Mouse (Mus musculus) midbrain, embryonic 13.5 days (tissue): ENCODE measurements around the gene Ctf2. TPM values are rescaled to one million over a fixed set of nuclear protein-coding genes. Genes with fewer than 3 reads are reported as not detected.
A peak's percentile ranks its signal among the peaks of the same experiment; 100 is the strongest.

Source experiments
- ATAC-seq: fragments of 200-750 bp; cut with Nextera tagmentation; 2 replicates; pipeline ENCODE4 v1.8.0; 2017; ENCODE audit warnings: mild to moderate bottlenecking, moderate TSS enrichment, moderate library complexity
- H3K27ac ChIP-seq: fragments of 300-500 bp; sonication (generic); 2 replicates; pipeline ENCODE4 v1.5.1; 2015; ENCODE audit warnings: inconsistent platforms, mild to moderate bottlenecking, moderate library complexity
- H3K27me3 ChIP-seq: fragments of 300-500 bp; sonication (generic); 2 replicates; pipeline ENCODE4 v1.6.1; 2015; ENCODE audit warnings: mild to moderate bottlenecking, inconsistent platforms
- H3K36me3 ChIP-seq: fragments of 300-500 bp; sonication (generic); 2 replicates; pipeline ENCODE4 v1.6.1; 2015; ENCODE audit warnings: mild to moderate bottlenecking, inconsistent platforms
- H3K4me1 ChIP-seq: fragments of 300-500 bp; sonication (generic); replicated peaks from 2 replicates; pipeline ENCODE4 v1.6.1; 2015; ENCODE audit warnings: inconsistent platforms
- H3K4me2 ChIP-seq: fragments of 300-500 bp; sonication (generic); replicated peaks from 2 replicates; pipeline ENCODE4 v1.6.1; 2015; ENCODE audit warnings: moderate library complexity, mild to moderate bottlenecking, inconsistent platforms
- H3K4me3 ChIP-seq: fragments of 300-500 bp; sonication (generic); replicated peaks from 2 replicates; pipeline ENCODE4 v1.5.1; 2015; ENCODE audit warnings: mild to moderate bottlenecking, inconsistent platforms
- H3K9ac ChIP-seq: fragments of 300-500 bp; sonication (generic); replicated peaks from 2 replicates; pipeline ENCODE4 v1.6.1; 2015; ENCODE audit warnings: mild to moderate bottlenecking, inconsistent platforms
- H3K9me3 ChIP-seq: fragments of 300-500 bp; sonication (generic); 2 replicates; pipeline ENCODE4 v1.6.1; 2016; ENCODE audit warnings: mild to moderate bottlenecking, inconsistent platforms
- WGBS: fragments of 180-500 bp; shearing (Covaris S2); methylation state at CpG from one replicate; pipeline ENCODE4 v1.1.7; 2015; 5-methylcytosine and 5-hydroxymethylcytosine counted together
- polyA plus RNA-seq: library from polyadenylated mRNA; unstranded; fragments of >200 nt; fragmentation: Nextera tagmentation; extraction: Ambion mirVana; gene quantifications from 2 replicates; pipeline ENCODE4 v1.2.1, GENCODE M21; 2015

The Ctf2 gene
- polyA plus RNA-seq, 1 experiment from 2014 or later, result 0.17 TPM

GRCm38 (mm10) chr7:127689626-127690280 lies 42.2 kb downstream of the Ctf2 start:
- no peak overlapping the region for H3K4me2 ChIP-seq
- H3K36me3 ChIP-seq, result peaks cover 8% of the 10 kb centered on the region; the same call in 1 of the 2 replicates
- no peak for ATAC-seq
- peaks cover 9% of the 10 kb centered on the region for H3K4me1 ChIP-seq
- H3K4me3 ChIP-seq, result no peak overlapping the region
- H3K27me3 ChIP-seq, result no peaks in the 10 kb centered on the region
- no peaks in the 10 kb centered on the region for H3K9me3 ChIP-seq
- no peak overlapping the region for H3K9ac ChIP-seq
- 70% methylated on average over 9 of the region's 9 CpGs for WGBS
- H3K27ac ChIP-seq, result no peak overlapping the region

- Histone ChIP-seq H3K9ac (no peak overlapping the region), H3K4me2 (no peak overlapping the region), H3K36me3 (0 out of 2 replicates have a peak, but pooled peaks cover 7% of the 10 kb centered on the region), H3K27me3 (no peaks in the 10 kb centered on the region), H3K4me1 (peaks cover 9% of the 10 kb centered on the region), H3K4me3 (no peak overlapping the region), H3K27ac (no peak overlapping the region), H3K9me3 (no peaks in the 10 kb centered on the region)
- 86% methylated on average over 7 of the region's 7 CpGs for WGBS
- no peak for ATAC-seq
These were observed 43.0 kb downstream of the Ctf2 start for GRCm38 (mm10) chr7:127688935-127689334.

- ATAC-seq, result no peak
These were observed 45.1 kb downstream of the Ctf2 start for GRCm38 (mm10) chr7:127686740-127687449.

GRCm38 (mm10) chr7:127685304-127686018 lies 46.5 kb downstream of the Ctf2 start:
- Histone ChIP-seq H3K4me2 (no peak overlapping the region), H3K4me1 (no peaks in the 10 kb centered on the region), H3K4me3 (no peak overlapping the region), H3K9ac (no peak overlapping the region), H3K27ac (no peak overlapping the region), H3K9me3 (no peaks in the 10 kb centered on the region), H3K36me3 (0 out of 2 replicates have a peak, but pooled peaks cover 7% of the 10 kb centered on the region), H3K27me3 (no peaks in the 10 kb centered on the region)
- ATAC-seq, result no peak
- 81% methylated on average over 14 of the region's 14 CpGs for WGBS

More at GRCm38 (mm10) chr7:127686740-127687449, 45.1 kb downstream of the Ctf2 start:
- Histone ChIP-seq H3K36me3 (0 out of 2 replicates have a peak, but pooled peaks cover 7% of the 10 kb centered on the region), H3K27me3 (no peaks in the 10 kb centered on the region), H3K9ac (no peak overlapping the region), H3K4me3 (no peak overlapping the region), H3K27ac (no peak overlapping the region), H3K9me3 (no peaks in the 10 kb centered on the region), H3K4me2 (no peak overlapping the region), H3K4me1 (peaks cover 9% of the 10 kb centered on the region)
- WGBS, result 85% methylated on average over 11 of the region's 11 CpGs

- 92% methylated on average over 8 of the region's 8 CpGs for WGBS
- no peak overlapping the region for H3K9ac ChIP-seq
- H3K4me3 ChIP-seq, result no peak overlapping the region
- no peaks in the 10 kb centered on the region for H3K9me3 ChIP-seq
- ATAC-seq, result no peak
- H3K27me3 ChIP-seq, result no peaks in the 10 kb centered on the region
- no peak overlapping the region for H3K4me2 ChIP-seq
- 0 out of 2 replicates have a peak, but pooled peaks cover 7% of the 10 kb centered on the region for H3K36me3 ChIP-seq
- H3K27ac ChIP-seq, result no peak overlapping the region
- no peaks in the 10 kb centered on the region for H3K4me1 ChIP-seq
These were observed 49.9 kb downstream of the Ctf2 start for GRCm38 (mm10) chr7:127681888-127682553.

GRCm38 (mm10) chr7:127680541-127680940 lies 51.4 kb downstream of the Ctf2 start:
- Histone ChIP-seq H3K36me3 (0 out of 2 replicates have a peak, but pooled peaks cover 6% of the 10 kb centered on the region), H3K4me2 (no peak overlapping the region), H3K27ac (no peak overlapping the region), H3K4me1 (peaks cover under 1% of the 10 kb centered on the region), H3K27me3 (no peaks in the 10 kb centered on the region), H3K9me3 (no peaks in the 10 kb centered on the region), H3K4me3 (no peak overlapping the region), H3K9ac (no peak overlapping the region)
- no peak for ATAC-seq
- WGBS, result 91% methylated on average over 13 of the region's 13 CpGs

GRCm38 (mm10) chr7:127678811-127679210 lies 53.2 kb downstream of the Ctf2 start:
- 51% methylated on average over 2 of the region's 2 CpGs for WGBS
- Histone ChIP-seq H3K27ac (no peak overlapping the region), H3K4me3 (no peak overlapping the region), H3K9ac (no peak overlapping the region), H3K36me3 (no peaks in the 10 kb centered on the region), H3K4me1 (peaks cover 6% of the 10 kb centered on the region), H3K27me3 (no peaks in the 10 kb centered on the region), H3K4me2 (no peak overlapping the region), H3K9me3 (no peaks in the 10 kb centered on the region)
- no peak for ATAC-seq

- H3K9ac ChIP-seq, result no peak overlapping the region
- H3K36me3 ChIP-seq, result no peaks in the 10 kb centered on the region
- H3K9me3 ChIP-seq, result no peaks in the 10 kb centered on the region
- H3K4me2 ChIP-seq, result no peak overlapping the region
- 89% methylated on average over 4 of the region's 4 CpGs for WGBS
- H3K27me3 ChIP-seq, result no peaks in the 10 kb centered on the region
- no peak for ATAC-seq
- no peak overlapping the region for H3K27ac ChIP-seq
- H3K4me1 ChIP-seq, result peaks cover 6% of the 10 kb centered on the region
- no peak overlapping the region for H3K4me3 ChIP-seq
These were observed 54.4 kb downstream of the Ctf2 start for GRCm38 (mm10) chr7:127677609-127678008.

- Histone ChIP-seq H3K27me3 (no peaks in the 10 kb centered on the region), H3K4me2 (no peak overlapping the region), H3K4me1 (peaks cover 6% of the 10 kb centered on the region), H3K9me3 (no peaks in the 10 kb centered on the region), H3K9ac (no peak overlapping the region), H3K4me3 (no peak overlapping the region), H3K27ac (no peak overlapping the region), H3K36me3 (no peaks in the 10 kb centered on the region)
- ATAC-seq, result no peak
- WGBS, result 67% methylated on average over 6 of the region's 6 CpGs
These were observed 54.9 kb downstream of the Ctf2 start for GRCm38 (mm10) chr7:127677077-127677476.

GRCm38 (mm10) chr7:127675391-127675811 lies 56.6 kb downstream of the Ctf2 start:
- 77% methylated on average over 9 of the region's 9 CpGs for WGBS
- Histone ChIP-seq H3K36me3 (no peaks in the 10 kb centered on the region), H3K9ac (peak overlapping the region; percentile 24; the same call in 1 of the 2 replicates), H3K4me2 (no peak overlapping the region), H3K27ac (peak overlapping the region; percentile 54), H3K4me1 (peaks cover 6% of the 10 kb centered on the region), H3K4me3 (no peak overlapping the region), H3K27me3 (no peaks in the 10 kb centered on the region), H3K9me3 (no peaks in the 10 kb centered on the region)
- ATAC-seq, result peak; percentile 79; the same call in 1 of the 2 replicates

GRCm38 (mm10) chr7:127674977-127675376 lies 57.0 kb downstream of the Ctf2 start:
- H3K27ac ChIP-seq, result peak overlapping the region; percentile 54
- no peaks in the 10 kb centered on the region for H3K9me3 ChIP-seq
- H3K27me3 ChIP-seq, result no peaks in the 10 kb centered on the region
- H3K4me1 ChIP-seq, result peaks cover 6% of the 10 kb centered on the region
- peak overlapping the region; percentile 24; the same call in 1 of the 2 replicates for H3K9ac ChIP-seq
- WGBS, result under 1% methylated on average over 5 of the region's 5 CpGs
- ATAC-seq, result peak; percentile 88
- no peak overlapping the region for H3K4me2 ChIP-seq
- no peaks in the 10 kb centered on the region for H3K36me3 ChIP-seq
- no peak overlapping the region for H3K4me3 ChIP-seq
